In genomic region chr7:144176234-144176730, GRCm38 (mm10) we compare ENCODE assay signal across 9 mouse cellular contexts.
DNase-seq lines count a peak whose midpoint lies in the region; ATAC-seq lines count a peak whose summit lies in the region.
"Had no signal": no experiment of that assay in that cellular context is flagged by ENCODE, and none has a peak within 500 bp of the region (broad histone marks: within the 10 kb centered on the region; RNA-seq: fewer than 3 reads in every experiment).

No protein-coding gene starts in this region.

- DNase-seq in frontal cortex, postnatal 14 days (ENCODE audit: low spot score in 2 of 2): no peak
- no peak for DNase-seq in neural tube, embryonic 11.5 days (ENCODE audit: low spot score)
- no peak for DNase-seq in neural tube, embryonic 10.5 days (ENCODE audit: extremely low spot score, low spot score)
- peak; percentile 13 to 23 for DNase-seq in kidney, postnatal 36 days
- no peak for DNase-seq in urinary bladder, postnatal 10 days (ENCODE audit: low spot score)
- no peak for DNase-seq in urinary bladder, adult 2 months (ENCODE audit: low spot score)
- DNase-seq in adrenal gland, adult 2 months: no peak

- no peak overlapping the region for H3K27ac ChIP-seq in neural tube, embryonic 11.5 days (ENCODE audit: low read depth, low read length)
- H3K27ac ChIP-seq: liver, embryonic 14.5 days had no signal

- H3K4me3 ChIP-seq in neural tube, embryonic 11.5 days (ENCODE audit: low read depth, low read length): no peak overlapping the region

- 74% methylated on average over 3 of the region's 3 CpGs for WGBS in neural tube, embryonic 11.5 days

- peaks cover 4% of the 10 kb centered on the region for H3K4me1 ChIP-seq in neural tube, embryonic 11.5 days (ENCODE audit: control insufficient read depth, insufficient read depth, low read length)

- peak; percentile 8; the same call in 1 of the 2 replicates for ATAC-seq in frontal cortex, adult (ENCODE audit: low TSS enrichment)
- no peak for ATAC-seq in neural tube, embryonic 11.5 days (ENCODE audit: insufficient read depth, low FRiP score, low TSS enrichment)

- H3K36me3 ChIP-seq in neural tube, embryonic 11.5 days (ENCODE audit: control insufficient read depth, insufficient read depth, low read length): no peaks in the 10 kb centered on the region

- H3K4me2 ChIP-seq in neural tube, embryonic 11.5 days (ENCODE audit: low read depth): peak overlapping the region; percentile 61

- H3K27me3 ChIP-seq in neural tube, embryonic 11.5 days (ENCODE audit: control insufficient read depth, insufficient read depth, low read length): peaks cover 13% of the 10 kb centered on the region; the same call in 1 of the 2 replicates

- H3K9ac ChIP-seq in neural tube, embryonic 11.5 days (ENCODE audit: low read length): no peak overlapping the region; the same call in 1 of the 2 replicates
- H3K9ac ChIP-seq: liver, embryonic 14.5 days had no signal

- no peaks in the 10 kb centered on the region for H3K9me3 ChIP-seq in neural tube, embryonic 11.5 days (ENCODE audit: control insufficient read depth, low read length)

Comparison
In these comparisons a context has a peak if more than half of its experiments do, and no peak if none do; other contexts are left out.
1. DNase-seq: peak in kidney, postnatal 36 days (2 of 2); none in frontal cortex, postnatal 14 days (0 of 2), neural tube, embryonic 11.5 days (single experiment), neural tube, embryonic 10.5 days (single experiment), urinary bladder, postnatal 10 days (single experiment), urinary bladder, adult 2 months (single experiment) and adrenal gland, adult 2 months (single experiment).